Mouse (Mus musculus) heart, postnatal 0 days (tissue): ENCODE measurements around the gene Gm10717.
"Not testable (repeated sequence)": the region's sequence is repeated elsewhere in the genome, so short reads cannot be mapped to it uniquely, and the experiment has no call there.

Experiments
- CTCF ChIP-seq: IDR thresholded peaks from 2 replicates; pipeline ENCODE4 v1.5.1; 2016; ENCODE audit warnings: antibody characterized with exemption, control low read depth, low read depth
- EP300 ChIP-seq: IDR thresholded peaks from 2 replicates; pipeline ENCODE4 v1.6.1; 2016; ENCODE audit warnings: antibody characterized with exemption, low read depth

- not testable (repeated sequence) for TF ChIP-seq CTCF, EP300
Measured at GRCm38 (mm10) chr9:3030677-3031318, 5.6 kb downstream of the Gm10717 start.
